Mouse (Mus musculus): ENCODE results near the gene Igdcc3. TPM values are rescaled to one million over a fixed set of nuclear protein-coding genes. Genes with fewer than 3 reads are reported as not detected.
A peak's percentile ranks its signal among the peaks of the same experiment; 100 is the strongest.

The Igdcc3 gene
- 44.5 and 46.2 TPM in 2 replicates for polyA plus RNA-seq (2014; fragmentation: Nextera tagmentation; extraction: Ambion mirVana)

DNA sequence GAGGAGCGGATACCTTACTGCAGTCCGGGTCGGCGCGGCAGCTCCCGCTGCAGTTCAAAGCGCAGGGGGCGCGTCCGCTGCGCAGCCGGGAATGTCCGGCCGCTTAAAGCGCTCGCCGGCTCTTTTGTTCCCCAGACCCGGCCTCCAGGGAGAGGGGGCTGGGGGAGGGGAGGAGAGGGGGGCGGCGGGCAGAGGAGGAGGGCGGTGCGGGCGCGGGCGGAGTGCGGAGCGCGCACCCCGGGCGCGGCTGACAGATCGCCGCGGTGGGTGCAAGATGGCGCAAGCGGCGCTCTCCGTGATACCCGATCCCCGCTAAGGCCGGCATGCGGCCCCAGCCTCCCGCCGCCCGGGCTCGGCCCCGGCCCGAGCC lies at the start of gene Igdcc3:
TSS of gene Igdcc3 (plus strand) at position 254 of the 370 bp plus-strand sequence.
- peaks cover 18% of the 10 kb centered on the region for H3K4me1 ChIP-seq (ENCODE audit: control insufficient read depth, insufficient read depth, low read length)
- H3K9ac ChIP-seq (ENCODE audit: low read length), result peak within 1 kb of the TSS; percentile 92
- 0% methylated on average over 36 of the region's 48 CpGs for WGBS
- H3K4me2 ChIP-seq (ENCODE audit: low read depth, severe bottlenecking), result peak within 1 kb of the TSS; percentile 87
- no peaks in the 10 kb centered on the region for H3K36me3 ChIP-seq (ENCODE audit: control insufficient read depth, insufficient read depth, low read length)
- H3K4me3 ChIP-seq (ENCODE audit: low read depth, low read length), result peak within 1 kb of the TSS; percentile 85
- H3K27ac ChIP-seq (replicated peaks; ENCODE audit: low read depth, low read length), result peak within 1 kb of the TSS; percentile 91
- DNase-seq (ENCODE audit: low spot score) (peak; percentile 85), ATAC-seq (ENCODE audit: insufficient number of reproducible peaks, low FRiP score, low TSS enrichment, low read depth) (peak; percentile 69)
- no peaks in the 10 kb centered on the region for H3K9me3 ChIP-seq (ENCODE audit: control insufficient read depth, low read length)
- no peaks in the 10 kb centered on the region for H3K27me3 ChIP-seq (ENCODE audit: control insufficient read depth, insufficient read depth, low read length)

- no peak overlapping the region for H3K4me3 ChIP-seq (ENCODE audit: low read depth, low read length)
- H3K9ac ChIP-seq (ENCODE audit: low read length), result no peak overlapping the region
- ATAC-seq (ENCODE audit: insufficient number of reproducible peaks, low FRiP score, low TSS enrichment, low read depth) (peak; percentile 54; the same call in 1 of the 2 replicates), DNase-seq (ENCODE audit: low spot score) (peak; percentile 40)
- no peaks in the 10 kb centered on the region for H3K9me3 ChIP-seq (ENCODE audit: control insufficient read depth, low read length)
- 49% methylated on average over 6 of the region's 6 CpGs for WGBS
- no peaks in the 10 kb centered on the region for H3K36me3 ChIP-seq (ENCODE audit: control insufficient read depth, insufficient read depth, low read length)
- H3K4me1 ChIP-seq (ENCODE audit: control insufficient read depth, insufficient read depth, low read length), result 0 out of 2 replicates have a peak, but pooled peaks cover 4% of the 10 kb centered on the region
- no peak overlapping the region for H3K4me2 ChIP-seq (ENCODE audit: low read depth, severe bottlenecking)
- no peaks in the 10 kb centered on the region for H3K27me3 ChIP-seq (ENCODE audit: control insufficient read depth, insufficient read depth, low read length)
- H3K27ac ChIP-seq (replicated peaks; ENCODE audit: low read depth, low read length), result no peak overlapping the region
Measured at GRCm38 (mm10) chr9:65094237-65094636, 46.8 kb upstream of the Igdcc3 start.

GRCm38 (mm10) chr9:65100991-65101685 lies 39.9 kb upstream of the Igdcc3 start, which contains the start of gene Igdcc4:
Gene Igdcc4 (plus strand): TSS chr9:65101486.
- DNase-seq (ENCODE audit: low spot score) (peak; percentile 64), ATAC-seq (ENCODE audit: insufficient number of reproducible peaks, low FRiP score, low TSS enrichment, low read depth) (no peak)

GRCm38 (mm10) chr9:65101686-65102376 lies 39.2 kb upstream of the Igdcc3 start:
- ATAC-seq (ENCODE audit: insufficient number of reproducible peaks, low FRiP score, low TSS enrichment, low read depth) (peak; percentile 62; the same call in 1 of the 2 replicates), DNase-seq (ENCODE audit: low spot score) (peak; percentile 66)
- WGBS, result 0% methylated on average over 39 of the region's 39 CpGs
- Histone ChIP-seq H3K4me3 (ENCODE audit: low read depth, low read length) (peak overlapping the region; percentile 69), H3K4me2 (ENCODE audit: low read depth, severe bottlenecking) (peak overlapping the region; percentile 97), H3K9ac (ENCODE audit: low read length) (peak overlapping the region; percentile 84), H3K27me3 (ENCODE audit: control insufficient read depth, insufficient read depth, low read length) (no peaks in the 10 kb centered on the region), H3K9me3 (ENCODE audit: control insufficient read depth, low read length) (no peaks in the 10 kb centered on the region; the same call in 1 of the 2 replicates), H3K4me1 (ENCODE audit: control insufficient read depth, insufficient read depth, low read length) (peaks cover 11% of the 10 kb centered on the region), H3K27ac (replicated peaks; ENCODE audit: low read depth, low read length) (peak overlapping the region; percentile 30), H3K36me3 (ENCODE audit: control insufficient read depth, insufficient read depth, low read length) (no peaks in the 10 kb centered on the region)

More at GRCm38 (mm10) chr9:65100991-65101685, 39.9 kb upstream of the Igdcc3 start, which contains the start of gene Igdcc4:
- 2% methylated on average over 47 of the region's 76 CpGs for WGBS
- Histone ChIP-seq H3K9me3 (ENCODE audit: control insufficient read depth, low read length) (no peaks in the 10 kb centered on the region; the same call in 1 of the 2 replicates), H3K9ac (ENCODE audit: low read length) (peak within 1 kb of the TSS; percentile 84), H3K4me1 (ENCODE audit: control insufficient read depth, insufficient read depth, low read length) (peaks cover 8% of the 10 kb centered on the region), H3K36me3 (ENCODE audit: control insufficient read depth, insufficient read depth, low read length) (no peaks in the 10 kb centered on the region), H3K4me2 (ENCODE audit: low read depth, severe bottlenecking) (peak within 1 kb of the TSS; percentile 97), H3K27ac (replicated peaks; ENCODE audit: low read depth, low read length) (peak within 1 kb of the TSS; percentile 30), H3K4me3 (ENCODE audit: low read depth, low read length) (peak within 1 kb of the TSS; percentile 69), H3K27me3 (ENCODE audit: control insufficient read depth, insufficient read depth, low read length) (no peaks in the 10 kb centered on the region)

DNA sequence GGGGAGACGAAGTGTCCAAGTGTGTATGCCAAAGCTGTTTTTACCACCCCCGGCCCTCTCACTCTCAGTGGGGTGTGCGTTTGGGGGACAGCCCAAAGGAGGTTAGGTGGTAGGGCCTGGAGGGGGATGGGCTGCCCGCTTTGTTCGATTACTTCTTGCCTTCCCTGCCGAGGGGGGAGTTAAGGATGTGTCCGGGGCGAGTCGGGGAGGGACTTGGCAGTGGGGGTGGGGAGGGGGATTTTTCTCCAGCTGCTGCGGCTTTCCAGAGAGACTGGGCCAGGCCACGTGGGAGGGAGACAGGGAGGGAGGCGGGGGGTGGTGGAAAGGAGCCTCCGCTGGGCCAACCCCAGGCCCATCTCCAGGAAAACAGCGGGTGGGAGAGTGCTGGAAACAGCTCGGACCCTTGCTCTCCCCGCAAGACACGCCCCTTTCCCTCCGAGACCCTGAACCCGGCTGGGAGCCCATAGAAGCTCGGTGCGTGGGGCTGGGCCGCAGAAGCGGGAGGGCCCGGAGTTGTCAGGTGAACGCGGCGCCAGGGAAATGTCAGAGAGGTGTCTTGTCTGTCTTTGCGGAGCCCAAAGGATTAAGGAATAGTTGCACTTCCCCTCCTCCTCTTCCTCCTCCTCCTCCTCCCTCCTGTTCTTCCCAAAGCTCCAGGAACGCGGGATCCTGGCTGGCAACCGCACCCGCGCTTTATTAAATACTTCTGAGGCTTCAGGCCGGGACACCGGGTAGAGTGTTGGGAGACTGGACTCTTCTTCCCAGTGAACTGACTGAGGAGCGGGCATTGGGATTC lies 38.4 kb upstream of the Igdcc3 start:
- H3K4me2 ChIP-seq (ENCODE audit: low read depth, severe bottlenecking), result peak overlapping the region; percentile 97
- H3K27me3 ChIP-seq (ENCODE audit: control insufficient read depth, insufficient read depth, low read length), result no peaks in the 10 kb centered on the region
- peak overlapping the region; percentile 10; the same call in 1 of the 2 replicates for H3K27ac ChIP-seq (replicated peaks; ENCODE audit: low read depth, low read length)
- no peaks in the 10 kb centered on the region for H3K36me3 ChIP-seq (ENCODE audit: control insufficient read depth, insufficient read depth, low read length)
- H3K9ac ChIP-seq (ENCODE audit: low read length), result peak overlapping the region; percentile 84
- DNase-seq (ENCODE audit: low spot score) (peak; percentile 81), ATAC-seq (ENCODE audit: insufficient number of reproducible peaks, low FRiP score, low TSS enrichment, low read depth) (peak; percentile 53; the same call in 1 of the 2 replicates)
- 1% methylated on average over 36 of the region's 36 CpGs for WGBS
- peaks cover 11% of the 10 kb centered on the region for H3K4me1 ChIP-seq (ENCODE audit: control insufficient read depth, insufficient read depth, low read length)
- H3K9me3 ChIP-seq (ENCODE audit: control insufficient read depth, low read length), result no peaks in the 10 kb centered on the region; the same call in 1 of the 2 replicates
- H3K4me3 ChIP-seq (ENCODE audit: low read depth, low read length), result peak overlapping the region; percentile 69

DNA sequence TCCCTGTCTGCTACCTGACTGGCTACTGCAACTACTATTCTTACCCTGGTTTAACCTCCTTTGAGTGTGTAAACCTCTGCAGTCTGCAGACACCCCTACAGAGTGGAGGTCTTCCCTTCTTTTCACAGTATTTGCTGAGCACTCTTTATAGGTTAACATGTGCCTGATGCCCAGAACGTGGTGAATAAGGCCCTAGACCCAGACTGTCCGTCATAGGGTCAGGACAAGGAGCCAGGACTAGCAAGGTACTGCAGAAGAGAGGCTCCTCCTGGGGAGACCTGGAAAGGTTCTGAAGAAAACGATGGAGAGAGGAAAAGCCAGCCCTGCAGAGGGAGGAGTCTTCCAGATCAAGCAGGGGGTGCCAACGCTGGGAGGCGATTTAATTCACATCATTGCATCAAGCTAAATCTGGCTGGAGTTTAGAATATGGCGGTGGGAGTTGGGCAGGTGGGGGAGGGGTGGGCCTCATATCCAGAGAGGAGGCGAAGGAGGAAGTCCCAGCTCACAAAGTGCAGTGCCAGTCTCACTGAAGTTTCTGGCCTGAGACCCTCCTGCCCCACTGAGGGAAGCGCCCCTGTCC lies 37.7 kb upstream of the Igdcc3 start:
- H3K27me3 ChIP-seq (ENCODE audit: control insufficient read depth, insufficient read depth, low read length), result no peaks in the 10 kb centered on the region
- H3K4me2 ChIP-seq (ENCODE audit: low read depth, severe bottlenecking), result peak overlapping the region; percentile 97
- peak overlapping the region; percentile 69; the same call in 1 of the 2 replicates for H3K4me3 ChIP-seq (ENCODE audit: low read depth, low read length)
- 23% methylated on average over 8 of the region's 8 CpGs for WGBS
- no peaks in the 10 kb centered on the region for H3K36me3 ChIP-seq (ENCODE audit: control insufficient read depth, insufficient read depth, low read length)
- DNase-seq (ENCODE audit: low spot score), result no peak
- no peak for ATAC-seq (ENCODE audit: insufficient number of reproducible peaks, low FRiP score, low TSS enrichment, low read depth)
- peaks cover 11% of the 10 kb centered on the region for H3K4me1 ChIP-seq (ENCODE audit: control insufficient read depth, insufficient read depth, low read length)
- no peaks in the 10 kb centered on the region; the same call in 1 of the 2 replicates for H3K9me3 ChIP-seq (ENCODE audit: control insufficient read depth, low read length)
- H3K9ac ChIP-seq (ENCODE audit: low read length), result no peak overlapping the region
- no peak overlapping the region for H3K27ac ChIP-seq (replicated peaks; ENCODE audit: low read depth, low read length)

DNA sequence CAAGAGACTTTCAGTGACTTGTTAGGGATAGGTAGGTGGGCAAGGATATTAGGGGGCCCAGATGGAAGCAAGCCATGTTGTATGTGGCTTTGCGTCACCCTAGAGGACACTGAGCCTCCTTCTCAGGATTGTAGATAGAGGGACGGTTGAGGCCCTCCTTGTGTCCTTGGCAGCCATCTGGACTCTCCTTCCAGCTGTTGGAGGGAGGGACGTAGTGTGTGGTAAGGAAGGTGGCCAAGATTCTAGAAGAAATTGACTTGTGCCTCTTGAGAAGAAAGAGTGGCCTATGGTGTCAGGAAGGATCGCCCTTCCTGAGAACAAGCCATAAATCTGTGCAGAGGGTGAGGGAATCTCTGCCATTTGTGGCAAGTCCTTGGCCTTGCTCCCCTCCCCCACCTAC lies 34.2 kb upstream of the Igdcc3 start:
- no peaks in the 10 kb centered on the region for H3K27me3 ChIP-seq (ENCODE audit: control insufficient read depth, insufficient read depth, low read length)
- peaks cover 15% of the 10 kb centered on the region for H3K4me1 ChIP-seq (ENCODE audit: control insufficient read depth, insufficient read depth, low read length)
- H3K4me2 ChIP-seq (ENCODE audit: low read depth, severe bottlenecking), result no peak overlapping the region
- no peaks in the 10 kb centered on the region for H3K36me3 ChIP-seq (ENCODE audit: control insufficient read depth, insufficient read depth, low read length)
- DNase-seq (ENCODE audit: low spot score), result no peak
- no peak for ATAC-seq (ENCODE audit: insufficient number of reproducible peaks, low FRiP score, low TSS enrichment, low read depth)
- no peak overlapping the region for H3K27ac ChIP-seq (replicated peaks; ENCODE audit: low read depth, low read length)
- H3K9ac ChIP-seq (ENCODE audit: low read length), result no peak overlapping the region
- 82% methylated on average over 4 of the region's 4 CpGs for WGBS
- H3K9me3 ChIP-seq (ENCODE audit: control insufficient read depth, low read length), result no peaks in the 10 kb centered on the region
- H3K4me3 ChIP-seq (ENCODE audit: low read depth, low read length), result no peak overlapping the region

Data from limb, embryonic 11.5 days (tissue).